Mouse (Mus musculus) urinary bladder, adult 2 months (tissue): Measurements from ENCODE around the gene Tmem107. TPM values are rescaled to one million over a fixed set of nuclear protein-coding genes. Genes with fewer than 3 reads are reported as not detected.

Experiments
- polyA plus RNA-seq: library from polyadenylated mRNA; depleted of rRNA; stranded (reverse); fragments of >200 nt; gene quantifications from 2 replicates; pipeline ENCODE4 v1.2.3, GENCODE M21; 2012; rRNA removed

Tmem107 gene
- polyA plus RNA-seq, 1 experiment, result 25.8 TPM

Other genes starting within 250 kb of the Tmem107 start
- 68.6 and 78.7 TPM in 2 replicates for gene Ndel1, start 198.9 kb upstream of the Tmem107 start, polyA plus RNA-seq
- gene Rnf222, start 182.3 kb upstream of the Tmem107 start, polyA plus RNA-seq, result 0.01 TPM in 1 of 2 replicates, not detected in the other
- gene Rpl26, start 169.2 kb upstream of the Tmem107 start, polyA plus RNA-seq, result 3,701 and 3,960 TPM in 2 replicates
- not detected in 2 replicates for gene Odf4, start 143.7 kb upstream of the Tmem107 start, polyA plus RNA-seq
- 7.9 and 10.6 TPM in 2 replicates for gene Arhgef15, start 113.3 kb upstream of the Tmem107 start, polyA plus RNA-seq
- 27.3 and 32.4 TPM in 2 replicates for gene Slc25a35, start 102.7 kb upstream of the Tmem107 start, polyA plus RNA-seq
- 31.8 and 39.0 TPM in 2 replicates for gene Rangrf, start 95.6 kb upstream of the Tmem107 start, polyA plus RNA-seq
- 9.3 and 11.1 TPM in 2 replicates for gene Pfas, start 62.3 kb upstream of the Tmem107 start, polyA plus RNA-seq
- gene Ctc1, start 54.9 kb upstream of the Tmem107 start, polyA plus RNA-seq, result 26.3 and 29.0 TPM in 2 replicates
- gene Aurkb, start 25.2 kb upstream of the Tmem107 start, polyA plus RNA-seq, result 3.6 and 4.1 TPM in 2 replicates
- 18.0 and 19.4 TPM in 2 replicates for gene Borcs6, start 11.1 kb upstream of the Tmem107 start, polyA plus RNA-seq
- gene Vamp2, start 17.7 kb downstream of the Tmem107 start, polyA plus RNA-seq, result 163 and 180 TPM in 2 replicates
- 26.8 and 28.5 TPM in 2 replicates for gene Per1, start 24.4 kb downstream of the Tmem107 start, polyA plus RNA-seq
- gene Hes7, start 49.6 kb downstream of the Tmem107 start, polyA plus RNA-seq, result 0.24 and 0.37 TPM in 2 replicates
- 0.74 and 0.78 TPM in 2 replicates for gene 9130213A22Rik, start 51.8 kb downstream of the Tmem107 start, polyA plus RNA-seq
- gene Aloxe3, start 55.1 kb downstream of the Tmem107 start, polyA plus RNA-seq, result 4.2 and 5.4 TPM in 2 replicates
- 0.03 TPM in 1 of 2 replicates, not detected in the other for gene Alox12b, start 86.2 kb downstream of the Tmem107 start, polyA plus RNA-seq
- gene Alox8, start 127.0 kb downstream of the Tmem107 start, polyA plus RNA-seq, result 0.14 and 0.60 TPM in 2 replicates
- gene Gucy2e, start 166.2 kb downstream of the Tmem107 start, polyA plus RNA-seq, result 0.01 and 0.03 TPM in 2 replicates